Mouse (Mus musculus) midbrain, postnatal 0 days (tissue): Measurements from ENCODE around the gene Selenof. TPM values are rescaled to one million over a fixed set of nuclear protein-coding genes. Genes with fewer than 3 reads are reported as not detected.

Experiments used
- ATAC-seq: fragments of 200-750 bp; cut with Nextera tagmentation; 2 replicates; pipeline ENCODE4 v1.8.0; 2017; ENCODE audit warnings: moderate number of reproducible peaks, mild to moderate bottlenecking, moderate TSS enrichment, moderate library complexity; ENCODE audit not compliant: low FRiP score
- DNase-seq: peaks from one replicate; pipeline ENCODE4 v3.0.0-alpha.2; 2015; ENCODE audit warnings: low spot score
- H3K27ac ChIP-seq: fragments of 300-500 bp; sonication (generic); 2 replicates; pipeline ENCODE4 v1.5.1; 2014; ENCODE audit warnings: low read depth, mild to moderate bottlenecking, low read length, mixed read lengths
- H3K27me3 ChIP-seq: fragments of 300-500 bp; sonication (generic); 2 replicates; pipeline ENCODE4 v1.6.1; 2014; ENCODE audit warnings: low read length, control low read depth, mixed read lengths; ENCODE audit not compliant: insufficient read depth
- H3K36me3 ChIP-seq: fragments of 300-500 bp; sonication (generic); 2 replicates; pipeline ENCODE4 v1.6.1; 2014; ENCODE audit warnings: low read length, control low read depth, mixed read lengths; ENCODE audit not compliant: insufficient read depth
- H3K4me1 ChIP-seq: fragments of 300-500 bp; sonication (generic); 2 replicates; pipeline ENCODE4 v1.6.1; 2014; ENCODE audit warnings: mild to moderate bottlenecking, control low read depth, antibody characterized with exemption, low read length, mixed read lengths; ENCODE audit not compliant: insufficient read depth
- H3K4me2 ChIP-seq: fragments of 300-500 bp; sonication (generic); 2 replicates; pipeline ENCODE4 v1.6.1; 2014; ENCODE audit warnings: low read depth, mild to moderate bottlenecking, low read length, mixed read lengths; ENCODE audit not compliant: poor library complexity, severe bottlenecking
- H3K4me3 ChIP-seq: fragments of 300-500 bp; sonication (generic); 2 replicates; pipeline ENCODE4 v1.5.1; 2014; ENCODE audit warnings: low read depth, mild to moderate bottlenecking, low read length, moderate library complexity
- H3K9ac ChIP-seq: fragments of 300-500 bp; sonication (generic); replicated peaks from 2 replicates; pipeline ENCODE4 v1.6.1; 2014; ENCODE audit warnings: mild to moderate bottlenecking, low read length, moderate library complexity, mixed read lengths; ENCODE audit not compliant: poor library complexity, severe bottlenecking
- H3K9me3 ChIP-seq: fragments of 300-500 bp; sonication (generic); 2 replicates; pipeline ENCODE4 v1.6.1; 2016; ENCODE audit warnings: low read length, control low read depth
- CTCF ChIP-seq: IDR thresholded peaks from 2 replicates; pipeline ENCODE4 v1.5.1; 2016; ENCODE audit warnings: antibody characterized with exemption, mild to moderate bottlenecking
- WGBS: fragments of 180-500 bp; shearing (Covaris S2); extraction: QIAGEN DNeasy Blood & Tissue Kit; methylation state at CpG from one replicate; pipeline ENCODE4 v1.1.7; 2014; 5-methylcytosine and 5-hydroxymethylcytosine counted together
- polyA plus RNA-seq: library from polyadenylated mRNA; unstranded; fragments of >200 nt; fragmentation: Nextera tagmentation; extraction: Ambion mirVana; gene quantifications from 2 replicates; pipeline ENCODE4 v1.2.1, GENCODE M21; 2015
- total RNA-seq: library from RNA; depleted of rRNA; stranded (reverse); fragments of >200 nt; gene quantifications from 2 replicates; pipeline ENCODE4 v1.2.3, GENCODE M21; 2014

Gene Selenof
- total and polyA plus RNA-seq, 2 experiments from 2014 or later, result 287 to 596 TPM

GRCm38 (mm10) chr3:144578921-144579320, 8.8 kb downstream of the Selenof start:
- no peak for TF ChIP-seq CTCF
- H3K36me3 ChIP-seq, result peaks cover 10% of the 10 kb centered on the region
- H3K9ac ChIP-seq, result no peak overlapping the region
- no peak overlapping the region for H3K27ac ChIP-seq
- H3K4me3 ChIP-seq, result no peak overlapping the region
- no peaks in the 10 kb centered on the region for H3K4me1 ChIP-seq
- H3K27me3 ChIP-seq, result no peaks in the 10 kb centered on the region
- DNase-seq (no peak), ATAC-seq (no peak)
- no peak overlapping the region for H3K4me2 ChIP-seq
- no peaks in the 10 kb centered on the region for H3K9me3 ChIP-seq
- 93% methylated on average over 4 of the region's 4 CpGs for WGBS

DNA sequence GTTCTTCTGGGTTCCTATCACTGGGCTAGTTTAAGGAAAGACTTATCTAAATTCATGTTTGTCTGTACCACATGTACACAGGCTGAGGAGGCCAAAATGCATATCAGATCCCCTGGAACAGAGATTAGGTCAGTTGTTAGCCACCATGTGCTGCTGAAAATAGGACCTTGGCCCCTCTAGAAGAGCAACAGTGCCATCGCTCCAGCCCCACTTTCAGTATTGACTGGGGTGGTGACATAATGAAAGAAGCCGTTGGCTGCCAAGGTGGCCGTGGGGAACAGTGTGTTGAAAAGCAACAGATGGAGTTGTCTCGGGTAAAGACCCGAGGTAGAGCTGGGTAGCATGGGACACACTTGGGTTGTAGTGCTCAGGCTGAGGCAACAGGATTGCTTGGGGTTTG, 9.7 kb downstream of the Selenof start:
- ATAC-seq (no peak), DNase-seq (no peak)
- Histone ChIP-seq H3K9ac (no peak overlapping the region), H3K27ac (no peak overlapping the region), H3K9me3 (no peaks in the 10 kb centered on the region), H3K36me3 (peaks cover 9% of the 10 kb centered on the region), H3K4me3 (no peak overlapping the region), H3K4me2 (no peak overlapping the region), H3K4me1 (no peaks in the 10 kb centered on the region), H3K27me3 (no peaks in the 10 kb centered on the region)
- WGBS, result 91% methylated on average over 5 of the region's 5 CpGs
- no peak for TF ChIP-seq CTCF

GRCm38 (mm10) chr3:144580281-144580680, 10.2 kb downstream of the Selenof start:
- H3K9me3 ChIP-seq, result no peaks in the 10 kb centered on the region
- no peak overlapping the region for H3K9ac ChIP-seq
- no peak for TF ChIP-seq CTCF
- no peak overlapping the region for H3K27ac ChIP-seq
- no peaks in the 10 kb centered on the region for H3K27me3 ChIP-seq
- H3K4me3 ChIP-seq, result no peak overlapping the region
- H3K36me3 ChIP-seq, result peaks cover 9% of the 10 kb centered on the region
- no peak for DNase-seq
- H3K4me2 ChIP-seq, result no peak overlapping the region
- no peaks in the 10 kb centered on the region for H3K4me1 ChIP-seq
- ATAC-seq, result no peak
- 85% methylated on average over 7 of the region's 7 CpGs for WGBS

- H3K4me3 ChIP-seq, result no peak overlapping the region
- no peak for ATAC-seq
- no peaks in the 10 kb centered on the region for H3K27me3 ChIP-seq
- no peak overlapping the region for H3K9ac ChIP-seq
- DNase-seq, result no peak
- H3K36me3 ChIP-seq, result peaks cover 9% of the 10 kb centered on the region
- H3K4me2 ChIP-seq, result no peak overlapping the region
- H3K9me3 ChIP-seq, result no peaks in the 10 kb centered on the region
- H3K27ac ChIP-seq, result no peak overlapping the region
- TF ChIP-seq CTCF, result no peak
- no peaks in the 10 kb centered on the region for H3K4me1 ChIP-seq
- 94% methylated on average over 3 of the region's 3 CpGs for WGBS
Measured at GRCm38 (mm10) chr3:144581842-144582241, 11.7 kb downstream of the Selenof start.

DNA sequence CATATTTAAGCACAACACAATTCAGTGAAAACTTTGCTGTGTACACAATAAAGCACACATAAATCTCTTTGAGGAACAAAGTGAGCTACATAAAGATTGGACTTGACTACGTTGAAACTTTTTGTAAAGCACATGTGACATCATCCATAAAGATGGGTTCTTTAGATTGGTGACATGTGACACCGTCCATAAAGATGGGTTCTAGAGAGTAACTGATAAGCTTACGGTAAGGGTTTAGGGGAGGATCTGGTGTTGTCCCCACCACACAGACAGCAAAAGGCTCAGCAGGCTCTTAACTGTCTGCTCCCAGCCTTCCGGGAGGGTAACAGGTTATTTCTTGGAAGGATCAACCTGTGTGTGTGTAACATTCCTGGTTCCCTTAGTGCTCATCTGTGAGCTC, 12.2 kb downstream of the Selenof start:
- no peak for DNase-seq
- no peaks in the 10 kb centered on the region for H3K4me1 ChIP-seq
- no peaks in the 10 kb centered on the region for H3K27me3 ChIP-seq
- peaks cover 9% of the 10 kb centered on the region for H3K36me3 ChIP-seq
- no peak overlapping the region for H3K27ac ChIP-seq
- no peak overlapping the region for H3K9ac ChIP-seq
- H3K4me2 ChIP-seq, result no peak overlapping the region
- no peaks in the 10 kb centered on the region for H3K9me3 ChIP-seq
- H3K4me3 ChIP-seq, result no peak overlapping the region
- no peak for TF ChIP-seq CTCF
- ATAC-seq, result no peak
- 95% methylated on average over 4 of the region's 4 CpGs for WGBS

DNA sequence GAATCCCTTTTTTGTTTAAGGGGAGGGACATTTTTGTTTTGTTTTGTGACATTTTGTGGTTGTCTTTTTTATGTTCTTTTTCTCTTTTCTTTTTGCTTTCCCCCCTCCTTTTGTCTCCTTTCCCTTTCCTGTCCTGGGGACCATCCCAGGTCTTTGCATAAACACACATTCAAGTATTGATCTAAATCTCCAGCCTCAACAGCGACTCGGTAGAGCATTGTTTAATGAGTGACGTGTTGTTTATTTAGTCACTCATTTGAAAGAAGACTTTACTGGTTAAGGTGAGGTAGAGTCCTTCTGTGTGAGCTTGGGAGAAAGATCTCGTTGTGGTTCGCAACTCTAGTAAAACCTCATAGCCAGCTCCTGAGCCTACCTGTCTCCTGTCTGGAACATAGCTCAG, 13.7 kb downstream of the Selenof start:
- 66% methylated on average over 5 of the region's 5 CpGs for WGBS
- no peak overlapping the region for H3K4me3 ChIP-seq
- peaks cover 12% of the 10 kb centered on the region; the same call in 1 of the 2 replicates for H3K36me3 ChIP-seq
- no peak for DNase-seq
- H3K4me2 ChIP-seq, result no peak overlapping the region
- no peak for ATAC-seq
- no peaks in the 10 kb centered on the region for H3K4me1 ChIP-seq
- no peaks in the 10 kb centered on the region for H3K9me3 ChIP-seq
- H3K27ac ChIP-seq, result no peak overlapping the region
- H3K27me3 ChIP-seq, result no peaks in the 10 kb centered on the region
- no peak for TF ChIP-seq CTCF
- H3K9ac ChIP-seq, result no peak overlapping the region
